Mouse (Mus musculus): ENCODE results near the gene Foxd1.

The Foxd1 gene

DNA sequence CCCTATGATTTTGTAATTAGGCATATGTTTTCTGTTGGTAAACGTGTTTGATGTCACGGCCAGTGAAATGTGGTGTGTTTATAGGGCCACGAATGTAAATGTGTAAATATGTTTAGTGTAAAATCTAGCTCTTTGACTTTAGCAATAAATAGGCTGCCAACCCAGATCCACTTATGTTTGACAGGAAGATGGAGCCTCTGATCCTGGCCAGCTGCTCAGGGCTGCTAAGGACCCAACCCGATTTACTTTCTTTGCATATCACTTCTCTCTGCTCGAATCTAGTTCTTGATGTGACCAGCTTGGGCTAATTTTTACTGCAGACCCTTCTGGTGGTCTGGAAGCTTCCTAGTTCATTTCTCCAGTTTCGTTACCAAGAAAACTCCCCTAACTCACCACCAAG is 6.3 kb downstream of the Foxd1 start:
- no peaks in the 10 kb centered on the region for H3K36me3 ChIP-seq (ENCODE audit: control insufficient read depth, insufficient read depth, low read length, poor library complexity, severe bottlenecking)
- no peaks in the 10 kb centered on the region for H3K27me3 ChIP-seq (ENCODE audit: control insufficient read depth, insufficient read depth, low read length, poor library complexity, severe bottlenecking)
- DNase-seq (ENCODE audit: low read depth, low spot score), result no peak

DNA sequence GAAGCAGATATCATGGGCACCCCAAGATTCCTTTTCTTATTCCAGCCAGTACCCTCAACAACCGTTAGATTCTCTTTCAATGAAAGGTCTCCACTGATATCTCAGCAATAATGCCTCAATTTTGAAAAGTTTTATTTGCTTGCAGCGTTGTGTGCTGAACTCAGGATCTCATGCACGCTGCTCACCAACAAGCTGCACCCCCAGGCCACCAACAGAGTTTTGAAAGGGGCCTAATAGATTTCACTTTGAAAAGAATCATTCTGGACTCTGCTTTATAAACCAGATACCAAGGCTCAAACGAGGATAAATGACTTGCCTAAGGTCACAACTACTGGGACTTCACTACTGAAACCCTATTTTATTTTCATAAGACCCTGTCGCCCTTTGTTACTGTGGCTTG is 7.1 kb downstream of the Foxd1 start:
- Histone ChIP-seq H3K27me3 (ENCODE audit: control insufficient read depth, insufficient read depth, low read length, poor library complexity, severe bottlenecking) (peaks cover 3% of the 10 kb centered on the region; the same call in 1 of the 2 replicates), H3K36me3 (ENCODE audit: control insufficient read depth, insufficient read depth, low read length, poor library complexity, severe bottlenecking) (no peaks in the 10 kb centered on the region)
- no peak for DNase-seq (ENCODE audit: low read depth, low spot score)

DNA sequence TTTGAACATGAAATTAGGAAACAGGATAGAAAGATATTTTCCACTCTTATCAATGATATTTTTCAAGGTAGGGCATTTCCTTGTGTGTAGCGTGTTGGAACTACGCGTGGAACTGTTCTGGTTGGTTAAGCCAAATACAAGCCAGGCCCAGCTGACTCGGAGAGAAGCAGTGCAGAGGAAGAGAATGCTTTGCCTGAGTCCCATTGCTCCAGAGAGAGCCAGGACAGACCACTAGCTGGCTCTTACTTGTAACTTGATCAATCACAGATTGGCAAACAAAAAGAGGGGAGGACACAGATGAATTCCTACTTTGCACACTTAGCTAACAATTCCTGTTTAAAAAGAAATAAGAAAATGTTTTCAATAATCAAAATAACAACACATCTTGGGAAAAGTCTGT is 9.0 kb downstream of the Foxd1 start:
- H3K27me3 ChIP-seq (ENCODE audit: control insufficient read depth, insufficient read depth, low read length, poor library complexity, severe bottlenecking), result peaks cover 3% of the 10 kb centered on the region; the same call in 1 of the 2 replicates
- H3K36me3 ChIP-seq (ENCODE audit: control insufficient read depth, insufficient read depth, low read length, poor library complexity, severe bottlenecking), result no peaks in the 10 kb centered on the region
- no peak for DNase-seq (ENCODE audit: low read depth, low spot score)

DNA sequence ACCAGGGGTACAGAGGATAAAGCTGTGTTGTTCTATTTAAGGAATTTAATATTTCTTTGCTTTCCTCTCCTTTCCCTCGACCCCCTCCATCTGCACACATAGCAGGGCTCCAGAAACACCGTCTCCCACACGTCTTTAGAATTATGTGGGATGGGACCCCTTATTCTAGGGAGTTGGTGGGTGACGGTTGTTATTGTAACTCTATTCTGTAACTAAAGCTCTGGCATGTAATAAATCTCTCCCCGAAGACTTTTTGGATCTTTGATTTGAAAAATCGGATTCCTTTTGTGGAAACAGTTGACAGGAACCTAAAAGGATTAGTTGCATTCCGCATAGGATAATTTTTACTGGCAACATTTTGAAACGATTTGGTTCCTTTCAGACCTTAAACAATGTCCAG is 11.0 kb downstream of the Foxd1 start:
- DNase-seq (ENCODE audit: low read depth, low spot score), result no peak
- no peaks in the 10 kb centered on the region for H3K36me3 ChIP-seq (ENCODE audit: control insufficient read depth, insufficient read depth, low read length, poor library complexity, severe bottlenecking)
- H3K27me3 ChIP-seq (ENCODE audit: control insufficient read depth, insufficient read depth, low read length, poor library complexity, severe bottlenecking), result peaks cover 3% of the 10 kb centered on the region; the same call in 1 of the 2 replicates

DNA sequence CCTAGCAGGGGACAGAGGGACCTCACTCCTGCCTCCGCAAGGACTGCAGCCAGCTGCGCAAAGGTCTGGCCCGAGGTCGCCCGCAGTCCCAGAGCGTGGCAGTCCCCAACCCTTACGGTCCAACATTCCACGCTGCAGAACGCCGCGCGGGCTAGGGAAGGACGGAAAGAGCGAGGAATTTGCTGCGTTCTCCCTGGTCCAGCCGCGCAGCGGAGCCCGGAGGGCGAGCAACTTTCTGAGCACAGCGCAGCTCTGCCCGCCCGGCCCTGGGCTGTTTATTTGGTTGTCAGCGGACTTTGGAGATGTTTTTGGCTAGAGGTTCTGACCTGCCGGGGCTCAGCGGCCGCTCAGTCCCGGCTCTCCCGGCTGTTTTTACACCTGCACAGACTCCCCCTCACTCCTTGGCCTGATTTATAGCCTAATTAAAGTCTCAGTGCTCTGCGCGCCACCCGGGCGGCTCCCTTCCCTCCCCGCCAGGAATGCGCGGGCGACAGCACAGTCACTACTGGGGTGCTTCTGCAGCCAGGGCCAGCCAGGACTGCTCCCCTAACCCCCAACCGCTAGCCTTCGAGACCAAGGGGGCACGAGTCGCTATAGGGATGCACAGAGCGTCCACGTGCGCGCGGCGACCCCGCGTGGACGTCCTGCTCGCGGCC is 11.9 kb downstream of the Foxd1 start:
- DNase-seq (ENCODE audit: low read depth, low spot score), result no peak
- H3K27me3 ChIP-seq (ENCODE audit: control insufficient read depth, insufficient read depth, low read length, poor library complexity, severe bottlenecking), result peaks cover 3% of the 10 kb centered on the region; the same call in 1 of the 2 replicates

DNA sequence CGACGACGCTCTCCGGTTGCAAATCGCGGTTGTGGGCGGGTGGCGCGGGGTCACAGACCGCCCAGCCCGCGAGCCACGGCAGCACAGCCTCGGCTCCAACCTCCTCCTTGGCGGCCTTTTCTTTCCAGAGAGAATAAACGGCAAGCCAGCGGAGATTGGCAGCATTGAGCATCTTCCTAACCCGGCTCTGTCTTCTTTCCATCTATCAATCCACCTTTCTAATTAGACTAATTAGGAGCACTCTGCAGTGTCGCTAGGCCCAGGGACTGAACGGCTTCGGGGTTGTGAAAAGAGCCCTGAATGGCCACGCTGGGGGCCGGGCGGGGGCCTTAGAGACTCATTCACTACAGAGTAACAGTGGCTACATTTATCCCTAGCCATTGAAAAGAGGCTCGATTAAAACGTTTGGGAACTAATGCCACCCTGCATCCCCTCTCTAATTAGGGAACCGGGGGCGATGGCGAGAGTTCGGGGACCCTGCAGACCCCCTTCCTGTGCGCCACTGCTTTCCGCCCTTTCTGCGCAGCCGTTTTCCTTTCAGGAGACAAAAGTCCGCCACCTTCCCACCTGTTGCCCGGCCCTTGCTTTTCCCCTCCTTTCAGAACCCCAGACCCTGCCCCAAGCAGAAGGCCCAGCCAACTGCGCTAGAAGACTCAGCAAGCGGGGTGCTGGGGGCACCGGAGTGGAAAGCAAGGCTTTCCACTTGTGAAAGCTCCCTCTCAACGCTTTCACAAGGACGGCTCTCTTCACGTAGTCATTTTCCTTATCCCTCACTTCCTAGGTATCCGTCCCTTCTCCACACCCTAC is 12.6 kb downstream of the Foxd1 start:
- DNase-seq (ENCODE audit: low read depth, low spot score), result no peak
- peaks cover 3% of the 10 kb centered on the region; the same call in 1 of the 2 replicates for H3K27me3 ChIP-seq (ENCODE audit: control insufficient read depth, insufficient read depth, low read length, poor library complexity, severe bottlenecking)
- no peaks in the 10 kb centered on the region for H3K36me3 ChIP-seq (ENCODE audit: control insufficient read depth, insufficient read depth, low read length, poor library complexity, severe bottlenecking)

More for the DNA sequence above, 11.9 kb downstream of the Foxd1 start:
- H3K36me3 ChIP-seq (ENCODE audit: control insufficient read depth, insufficient read depth, low read length, poor library complexity, severe bottlenecking), result no peaks in the 10 kb centered on the region

DNA sequence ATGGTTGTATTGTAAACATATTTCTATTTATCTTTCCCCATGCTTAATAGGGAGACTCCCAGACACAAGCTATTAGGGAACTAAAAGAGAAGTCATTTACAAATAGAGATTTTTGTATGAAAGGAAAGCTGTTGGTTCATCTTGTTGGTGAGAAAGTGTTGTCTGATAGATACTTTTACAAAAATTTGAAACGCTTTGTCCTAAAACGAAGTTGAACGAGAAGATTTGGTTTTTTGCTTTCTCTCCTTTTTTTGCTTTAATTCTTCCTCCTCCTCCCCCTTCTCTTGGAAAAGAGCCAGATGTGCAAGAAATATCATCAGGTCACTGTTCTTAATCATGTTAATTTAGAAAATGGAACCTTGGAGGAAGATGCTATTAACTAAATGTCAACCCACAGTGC is 13.6 kb downstream of the Foxd1 start:
- no peak for DNase-seq (ENCODE audit: low read depth, low spot score)
- H3K27me3 ChIP-seq (ENCODE audit: control insufficient read depth, insufficient read depth, low read length, poor library complexity, severe bottlenecking), result peaks cover 3% of the 10 kb centered on the region; the same call in 1 of the 2 replicates

DNA sequence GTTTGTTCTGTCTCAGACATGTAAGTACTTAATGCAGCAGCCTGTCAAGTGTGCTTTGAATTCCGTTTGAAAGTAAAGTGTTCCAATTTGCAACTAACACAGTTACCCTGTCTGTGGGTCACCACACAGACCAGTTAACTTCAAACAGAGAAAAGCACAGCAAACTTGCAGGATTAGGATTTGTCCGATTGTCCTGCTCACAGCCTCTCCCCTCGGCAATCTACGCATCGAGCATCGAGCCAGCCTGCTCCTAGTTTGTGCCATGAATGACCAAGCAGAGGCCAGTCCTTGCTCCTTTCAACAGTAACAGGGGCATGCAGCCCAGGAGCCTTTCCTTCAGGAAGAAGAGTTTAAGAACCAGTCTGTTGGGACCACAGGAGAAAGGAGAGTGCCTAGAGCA is 15.0 kb downstream of the Foxd1 start:
- Histone ChIP-seq H3K36me3 (ENCODE audit: control insufficient read depth, insufficient read depth, low read length, poor library complexity, severe bottlenecking) (no peaks in the 10 kb centered on the region), H3K27me3 (ENCODE audit: control insufficient read depth, insufficient read depth, low read length, poor library complexity, severe bottlenecking) (peaks cover 3% of the 10 kb centered on the region; the same call in 1 of the 2 replicates)

More for the DNA sequence above, 13.6 kb downstream of the Foxd1 start:
- no peaks in the 10 kb centered on the region for H3K36me3 ChIP-seq (ENCODE audit: control insufficient read depth, insufficient read depth, low read length, poor library complexity, severe bottlenecking)

DNA sequence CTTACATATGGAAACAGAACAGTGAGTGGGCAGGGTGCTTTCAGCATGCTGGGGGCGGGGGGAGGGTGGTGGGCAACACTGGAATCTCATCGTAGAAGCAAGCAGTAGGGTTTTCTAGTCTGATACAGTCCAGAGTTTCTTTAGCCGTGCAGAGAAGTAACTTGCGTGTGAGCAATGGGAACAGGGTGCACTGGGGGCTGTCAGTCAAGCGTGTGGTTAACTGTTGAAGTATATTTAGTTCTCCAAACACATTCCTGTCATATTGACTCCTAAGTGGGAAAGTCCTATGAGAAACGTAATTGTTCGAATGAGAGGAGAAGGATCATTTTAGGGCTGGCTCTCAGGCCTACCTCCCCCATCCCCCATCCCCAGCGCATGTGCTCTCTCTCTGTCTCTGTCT is 20.5 kb downstream of the Foxd1 start:
- Histone ChIP-seq H3K27me3 (ENCODE audit: control insufficient read depth, insufficient read depth, low read length, poor library complexity, severe bottlenecking) (0 out of 2 replicates have a peak, but pooled peaks cover 1% of the 10 kb centered on the region), H3K36me3 (ENCODE audit: control insufficient read depth, insufficient read depth, low read length, poor library complexity, severe bottlenecking) (no peaks in the 10 kb centered on the region)
- no peak for DNase-seq (ENCODE audit: low read depth, low spot score)

More for the DNA sequence above, 15.0 kb downstream of the Foxd1 start:
- no peak for DNase-seq (ENCODE audit: low read depth, low spot score)

DNA sequence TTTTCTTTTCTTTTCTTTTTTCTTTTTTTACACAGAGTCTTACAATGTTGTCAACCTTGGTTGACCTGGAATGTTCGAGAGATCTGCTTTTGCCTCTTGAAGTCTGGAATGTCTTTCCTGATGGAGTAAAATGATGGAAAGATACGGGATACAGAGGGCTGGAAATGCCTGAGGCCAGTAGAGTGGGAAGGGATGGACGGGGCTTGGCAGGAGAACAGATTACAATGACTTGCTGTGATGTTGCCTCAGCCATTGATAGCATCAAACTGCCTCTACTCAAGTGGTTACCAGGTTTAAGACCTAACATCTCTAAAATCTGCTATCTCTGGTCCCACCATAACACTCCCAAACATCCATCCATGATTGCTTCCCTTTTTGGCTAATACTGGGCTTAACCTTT is 20.9 kb downstream of the Foxd1 start:
- Histone ChIP-seq H3K36me3 (ENCODE audit: control insufficient read depth, insufficient read depth, low read length, poor library complexity, severe bottlenecking) (no peaks in the 10 kb centered on the region), H3K27me3 (ENCODE audit: control insufficient read depth, insufficient read depth, low read length, poor library complexity, severe bottlenecking) (0 out of 2 replicates have a peak, but pooled peaks cover 1% of the 10 kb centered on the region)
- no peak for DNase-seq (ENCODE audit: low read depth, low spot score)

DNA sequence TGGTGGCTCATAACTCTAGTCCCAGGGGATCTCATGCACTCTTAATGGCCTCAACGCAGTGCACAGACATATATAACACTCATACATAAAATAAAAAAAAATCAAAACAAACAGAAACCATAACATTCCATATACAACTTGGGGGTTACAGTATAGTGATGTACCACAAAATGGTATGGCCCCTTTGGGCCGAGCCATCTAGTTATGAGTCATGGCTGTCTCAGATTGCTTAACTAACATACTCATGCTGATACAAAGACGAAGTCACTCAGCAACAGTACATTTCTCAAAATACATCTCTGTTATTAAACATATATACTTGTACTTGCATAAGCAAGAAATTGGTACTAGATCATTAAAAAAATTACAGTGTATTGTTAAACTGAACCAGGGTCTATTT is 23.7 kb downstream of the Foxd1 start:
- Histone ChIP-seq H3K27me3 (ENCODE audit: control insufficient read depth, insufficient read depth, low read length, poor library complexity, severe bottlenecking) (0 out of 2 replicates have a peak, but pooled peaks cover 1% of the 10 kb centered on the region), H3K36me3 (ENCODE audit: control insufficient read depth, insufficient read depth, low read length, poor library complexity, severe bottlenecking) (no peaks in the 10 kb centered on the region)
- no peak for DNase-seq (ENCODE audit: low read depth, low spot score)

DNA sequence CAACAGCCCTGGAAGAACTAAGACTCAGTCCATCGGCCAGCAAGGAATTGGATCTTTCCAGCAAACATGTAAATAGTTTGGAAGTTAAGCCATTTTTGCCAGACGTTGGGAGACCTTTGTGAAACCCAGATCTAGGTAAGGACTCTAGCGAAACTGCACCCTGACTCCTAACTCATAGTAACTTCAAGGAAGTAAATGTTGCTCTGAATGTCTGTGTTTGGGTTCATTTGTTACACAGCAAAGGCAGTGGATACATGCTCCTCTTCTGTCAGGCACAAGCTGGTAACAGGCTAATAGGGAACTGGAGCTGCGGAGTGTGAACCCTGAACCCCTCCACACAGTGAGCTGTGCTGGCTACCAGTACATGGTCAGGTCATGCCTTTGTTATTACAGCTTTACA is 28.7 kb downstream of the Foxd1 start:
- no peak for DNase-seq (ENCODE audit: low read depth, low spot score)
- H3K36me3 ChIP-seq (ENCODE audit: control insufficient read depth, insufficient read depth, low read length, poor library complexity, severe bottlenecking), result no peaks in the 10 kb centered on the region
- no peaks in the 10 kb centered on the region for H3K27me3 ChIP-seq (ENCODE audit: control insufficient read depth, insufficient read depth, low read length, poor library complexity, severe bottlenecking)

DNA sequence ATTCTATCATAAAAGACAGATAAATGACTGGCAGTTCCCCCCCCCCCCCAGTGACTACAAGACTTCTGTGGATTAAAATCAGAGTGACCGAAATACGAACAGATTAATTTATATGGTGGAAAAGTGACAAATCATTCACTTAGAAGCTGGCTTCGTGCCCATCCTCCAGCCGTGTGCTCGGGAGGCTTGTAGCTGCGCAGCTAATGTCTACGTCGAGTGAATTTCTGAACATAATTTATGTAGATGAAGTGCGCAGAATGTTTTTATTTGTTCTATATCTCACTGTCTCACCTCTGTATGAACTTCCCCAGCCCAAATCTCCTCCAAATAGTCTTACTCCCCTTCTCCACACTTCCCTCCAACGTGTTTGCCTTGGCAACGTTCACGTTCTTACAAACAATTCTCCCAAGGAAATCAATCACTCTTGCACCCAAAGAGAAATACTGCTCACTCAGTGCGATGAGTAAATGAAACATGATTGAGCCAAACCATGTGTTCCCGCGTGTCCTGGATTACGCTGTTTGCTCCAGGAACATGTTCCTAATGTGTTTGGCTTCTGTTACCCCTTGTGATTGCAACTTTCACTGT is 30.0 kb downstream of the Foxd1 start:
- Histone ChIP-seq H3K36me3 (ENCODE audit: control insufficient read depth, insufficient read depth, low read length, poor library complexity, severe bottlenecking) (no peaks in the 10 kb centered on the region), H3K27me3 (ENCODE audit: control insufficient read depth, insufficient read depth, low read length, poor library complexity, severe bottlenecking) (no peaks in the 10 kb centered on the region)

DNA sequence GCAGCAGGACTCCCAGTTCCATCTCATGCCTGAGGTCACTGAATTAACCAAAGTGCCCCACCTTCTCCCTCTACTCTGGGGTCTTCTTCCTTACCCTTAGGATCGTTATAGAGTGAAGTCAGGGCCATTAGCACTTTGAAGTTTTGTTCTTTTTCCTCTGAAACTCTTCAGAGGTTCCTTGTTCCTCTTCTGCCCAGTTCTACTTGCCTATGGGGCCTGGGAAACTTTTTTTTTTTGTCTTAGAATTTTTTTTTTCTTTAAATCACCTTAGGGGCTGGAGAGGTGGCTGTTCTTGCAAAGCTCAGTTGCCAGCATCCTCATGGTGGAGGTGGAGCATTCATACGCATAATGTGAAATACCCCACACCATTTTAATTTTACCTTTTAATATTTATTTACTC is 31.8 kb downstream of the Foxd1 start:
- DNase-seq (ENCODE audit: low read depth, low spot score), result no peak
- Histone ChIP-seq H3K36me3 (ENCODE audit: control insufficient read depth, insufficient read depth, low read length, poor library complexity, severe bottlenecking) (no peaks in the 10 kb centered on the region), H3K27me3 (ENCODE audit: control insufficient read depth, insufficient read depth, low read length, poor library complexity, severe bottlenecking) (no peaks in the 10 kb centered on the region)

More for the DNA sequence above, 30.0 kb downstream of the Foxd1 start:
- DNase-seq (ENCODE audit: low read depth, low spot score), result no peak

DNA sequence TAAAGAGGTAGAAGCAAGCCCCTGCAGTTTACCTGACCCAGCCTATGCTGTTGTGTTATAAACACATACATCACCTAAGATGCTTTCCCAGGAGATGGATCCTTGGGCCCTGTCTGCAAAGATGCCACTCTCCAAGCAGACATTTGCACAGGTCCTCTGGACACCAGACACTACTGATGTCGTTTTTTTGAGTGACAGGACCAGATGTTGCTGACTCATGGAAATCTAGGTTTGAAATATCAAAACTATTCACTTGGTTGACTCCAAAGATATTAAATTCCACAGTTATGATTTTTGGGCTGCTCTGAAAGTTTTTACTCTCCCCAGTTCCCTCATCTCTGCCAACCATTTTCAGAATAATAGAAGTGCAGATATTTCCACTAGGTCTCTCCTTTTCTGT is 35.0 kb downstream of the Foxd1 start:
- H3K36me3 ChIP-seq (ENCODE audit: control insufficient read depth, insufficient read depth, low read length, poor library complexity, severe bottlenecking), result no peaks in the 10 kb centered on the region
- no peak for DNase-seq (ENCODE audit: low read depth, low spot score)
- no peaks in the 10 kb centered on the region for H3K27me3 ChIP-seq (ENCODE audit: control insufficient read depth, insufficient read depth, low read length, poor library complexity, severe bottlenecking)

Measured in splenic B cell, adult 2 months (primary cell).